Mouse (Mus musculus): ENCODE measurements around the gene Lingo2. TPM values are rescaled to one million over a fixed set of nuclear protein-coding genes. Genes with fewer than 3 reads are reported as not detected.
"Not testable (repeated sequence)": the region's sequence is repeated elsewhere in the genome, so short reads cannot be mapped to it uniquely, and the experiment has no call there.

Lingo2 gene
- polyA plus RNA-seq, 1 experiment from 2014 or later: 0.45 TPM

- no peak overlapping the region for H3K4me3 ChIP-seq (ENCODE audit: low read length)
- H3K4me1 ChIP-seq (ENCODE audit: control insufficient read depth, insufficient read depth, low read length): no peaks in the 10 kb centered on the region
- no peak for ATAC-seq (replicated peaks; ENCODE audit: extremely low read depth, insufficient read depth, low FRiP score)
- H3K27me3 ChIP-seq (ENCODE audit: control insufficient read depth, insufficient read depth, low read length): no peaks in the 10 kb centered on the region
- H3K36me3 ChIP-seq (ENCODE audit: control insufficient read depth, insufficient read depth): no peaks in the 10 kb centered on the region
- H3K9ac ChIP-seq (ENCODE audit: low read length): no peak overlapping the region
- H3K9me3 ChIP-seq (replicated peaks; ENCODE audit: control insufficient read depth, low read length): no peaks in the 10 kb centered on the region
- 68% methylated on average over 2 of the region's 2 CpGs for WGBS
- no peak overlapping the region for H3K4me2 ChIP-seq (ENCODE audit: low read depth, low read length)
- H3K27ac ChIP-seq (ENCODE audit: low read length): no peak overlapping the region
These were observed 1256.4 kb downstream of the Lingo2 start for GRCm38 (mm10) chr4:35695137-35695522.

GRCm38 (mm10) chr4:35694360-35695136, 1257.0 kb downstream of the Lingo2 start:
- Histone ChIP-seq H3K9me3 (replicated peaks; ENCODE audit: control insufficient read depth, low read length) (no peaks in the 10 kb centered on the region), H3K27ac (ENCODE audit: low read length) (no peak overlapping the region), H3K4me2 (ENCODE audit: low read depth, low read length) (no peak overlapping the region), H3K27me3 (ENCODE audit: control insufficient read depth, insufficient read depth, low read length) (no peaks in the 10 kb centered on the region), H3K4me3 (ENCODE audit: low read length) (no peak overlapping the region), H3K4me1 (ENCODE audit: control insufficient read depth, insufficient read depth, low read length) (no peaks in the 10 kb centered on the region), H3K36me3 (ENCODE audit: control insufficient read depth, insufficient read depth) (no peaks in the 10 kb centered on the region), H3K9ac (ENCODE audit: low read length) (no peak overlapping the region)
- ATAC-seq (replicated peaks; ENCODE audit: extremely low read depth, insufficient read depth, low FRiP score): no peak
- 79% methylated on average over 4 of the region's 4 CpGs for WGBS

- no peak overlapping the region for H3K4me2 ChIP-seq (ENCODE audit: low read depth, low read length)
- no peak for ATAC-seq (replicated peaks; ENCODE audit: extremely low read depth, insufficient read depth, low FRiP score)
- no peaks in the 10 kb centered on the region for H3K9me3 ChIP-seq (replicated peaks; ENCODE audit: control insufficient read depth, low read length)
- no peaks in the 10 kb centered on the region for H3K36me3 ChIP-seq (ENCODE audit: control insufficient read depth, insufficient read depth)
- H3K4me1 ChIP-seq (ENCODE audit: control insufficient read depth, insufficient read depth, low read length): no peaks in the 10 kb centered on the region
- H3K9ac ChIP-seq (ENCODE audit: low read length): no peak overlapping the region
- H3K27me3 ChIP-seq (ENCODE audit: control insufficient read depth, insufficient read depth, low read length): no peaks in the 10 kb centered on the region
- H3K4me3 ChIP-seq (ENCODE audit: low read length): no peak overlapping the region
- no peak overlapping the region for H3K27ac ChIP-seq (ENCODE audit: low read length)
- WGBS: 52% methylated on average over 5 of the region's 5 CpGs
These were observed 1261.0 kb downstream of the Lingo2 start for GRCm38 (mm10) chr4:35690521-35690920.

DNA sequence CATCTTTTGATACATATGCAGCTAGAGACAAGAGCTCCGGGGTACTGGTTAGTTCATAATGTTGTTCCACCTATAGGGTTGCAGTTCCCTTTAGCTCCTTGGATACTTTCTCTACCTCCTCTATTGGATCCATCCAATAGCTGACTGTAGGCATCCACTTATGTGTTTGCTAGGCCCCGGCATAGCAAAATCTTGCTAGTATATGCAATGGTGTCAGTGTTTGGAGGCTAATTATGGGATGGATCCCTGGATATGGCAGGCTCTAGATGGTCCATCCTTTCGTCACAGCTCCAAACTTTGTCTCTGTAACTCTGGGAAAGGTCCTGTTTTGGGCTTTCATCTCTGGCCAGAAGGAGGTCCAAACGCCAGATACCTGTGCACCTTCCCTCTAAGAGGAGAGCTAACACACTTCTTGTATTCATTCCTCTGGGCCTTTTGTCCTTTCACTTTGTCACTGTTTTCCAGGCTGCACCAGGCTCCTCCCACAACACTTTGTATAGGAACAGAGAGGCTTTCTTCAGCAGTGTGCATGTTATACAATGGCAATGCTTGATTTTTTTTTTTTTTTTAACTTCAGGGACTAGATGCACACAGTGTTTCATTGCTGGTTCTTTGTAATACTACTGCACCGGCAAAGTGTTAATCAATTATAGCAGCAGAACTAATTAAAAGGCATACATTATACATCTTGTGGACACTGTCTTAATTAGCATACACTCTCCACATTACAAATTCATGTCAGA, 1262.9 kb downstream of the Lingo2 start:
- not testable (repeated sequence) for H3K4me3 ChIP-seq (ENCODE audit: low read length); H3K9ac ChIP-seq (ENCODE audit: low read length); H3K9me3 ChIP-seq (replicated peaks; ENCODE audit: control insufficient read depth, low read length); H3K36me3 ChIP-seq (ENCODE audit: control insufficient read depth, insufficient read depth); ATAC-seq (replicated peaks; ENCODE audit: extremely low read depth, insufficient read depth, low FRiP score); H3K4me1 ChIP-seq (ENCODE audit: control insufficient read depth, insufficient read depth, low read length); H3K4me2 ChIP-seq (ENCODE audit: low read depth, low read length); H3K27me3 ChIP-seq (ENCODE audit: control insufficient read depth, insufficient read depth, low read length); H3K27ac ChIP-seq (ENCODE audit: low read length)
- 86% methylated on average over 5 of the region's 5 CpGs for WGBS

MicroRNA genes within 50 kb of the gene (microRNA counts, 519-probe panel; counts per million panel counts)
- 1,979 counts per million, percentile 21 among the panel's probes with 10 or more counts for microRNA mmu-miR-873
- microRNA mmu-miR-876-3p: 2,366 counts per million, percentile 51 among the panel's probes with 10 or more counts
- 1,786 counts per million, percentile 13 among the panel's probes with 10 or more counts for microRNA mmu-miR-876-5p

Small RNAs within 50 kb of the gene (microRNA-seq; reads per million reads assigned to microRNA genes)
- gene Mir873a (not detected), gene Mir873b (not detected), gene Mir876 (not detected)
